Mouse (Mus musculus) liver, adult 2 months (tissue): ENCODE results near the gene Fkbp3.

ENCODE experiments used
- CTCF ChIP-seq: fragments of 200-500 bp; IDR thresholded peaks from 2 replicates; pipeline ENCODE4 v1.5.1; 2011; ENCODE audit warnings: low read depth, low read length, control low read depth
- POLR2A ChIP-seq: fragments of 200-500 bp; IDR thresholded peaks from 2 replicates; pipeline ENCODE4 v1.6.1; 2011; ENCODE audit warnings: low read length, control low read depth; ENCODE audit not compliant: insufficient read depth; ENCODE audit errors: extremely low read depth

GRCm38 (mm10) chr12:65108746-65109145 is 34.9 kb upstream of the Fkbp3 start:
- TF ChIP-seq CTCF = no peak
- no peak for TF ChIP-seq POLR2A
